Mouse (Mus musculus) cerebellum, adult 11-12 months (tissue): Measurements from ENCODE around the gene Lrrc32.

Experiments used
- DNase-seq: peaks from one replicate; pipeline ENCODE4 v3.0.0; 2022

The Lrrc32 gene

DNA sequence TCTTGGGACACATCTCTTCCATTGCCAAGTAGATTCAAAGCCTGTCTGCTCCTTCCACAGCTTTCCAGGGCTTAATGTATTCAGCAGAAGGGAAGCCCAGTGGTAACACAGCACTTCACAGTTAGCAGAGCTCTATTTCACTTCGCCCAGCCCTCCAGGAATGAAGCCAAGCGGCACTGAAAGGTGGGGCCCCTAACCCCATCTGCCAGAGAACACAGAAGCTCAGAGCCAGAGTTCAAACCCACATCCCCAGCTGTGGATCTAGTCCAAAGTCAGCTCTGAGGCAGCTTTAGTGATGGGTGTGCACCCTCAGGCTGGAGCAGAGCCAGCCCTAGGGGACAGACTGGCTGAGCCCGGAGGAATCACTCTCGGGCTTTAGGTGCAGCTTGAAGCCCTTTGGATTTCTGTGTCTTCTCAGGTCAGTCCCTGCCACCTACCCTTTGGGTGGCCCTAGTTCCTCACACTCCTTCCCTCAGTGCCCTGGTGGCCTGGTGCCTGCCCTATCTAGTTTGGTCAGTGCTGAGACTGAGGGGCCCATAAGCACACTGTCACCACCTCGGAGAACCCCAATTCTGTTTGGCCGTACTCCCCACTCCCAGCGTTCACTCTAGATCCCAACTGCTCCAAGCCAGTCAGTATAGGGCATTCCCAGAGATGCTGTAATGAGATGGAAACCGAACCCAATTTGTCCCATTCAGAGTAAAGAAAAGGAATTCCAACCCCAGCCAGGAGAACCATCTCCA is 34.2 kb downstream of the Lrrc32 start:
- no peak for DNase-seq

DNA sequence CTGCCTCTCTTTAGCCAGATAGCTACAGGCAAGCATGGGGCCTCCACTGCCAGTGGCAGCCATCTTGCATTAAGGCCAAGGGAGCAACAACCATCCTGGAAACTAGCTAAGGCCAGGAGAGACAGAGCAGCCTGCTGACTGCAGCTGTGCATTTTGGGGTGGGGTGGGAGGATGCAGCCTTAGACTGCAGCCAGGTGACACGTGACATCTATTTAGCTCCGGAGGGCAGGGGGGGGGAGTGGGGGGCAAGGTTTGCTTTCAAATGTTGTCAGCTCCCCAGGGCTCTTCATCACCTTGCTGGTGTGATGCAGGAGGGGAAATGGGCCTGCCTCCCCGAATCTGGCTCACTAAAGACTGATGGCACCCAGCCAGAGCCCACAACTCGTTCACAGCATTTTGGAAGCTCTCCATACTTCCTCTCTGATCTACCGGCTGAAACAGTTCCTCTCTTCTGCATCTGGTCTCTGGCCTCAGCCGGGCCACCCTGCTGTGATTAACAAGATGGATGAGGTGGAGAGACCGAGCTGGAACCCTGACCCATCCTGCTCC is 34.8 kb downstream of the Lrrc32 start:
- DNase-seq, result no peak

DNA sequence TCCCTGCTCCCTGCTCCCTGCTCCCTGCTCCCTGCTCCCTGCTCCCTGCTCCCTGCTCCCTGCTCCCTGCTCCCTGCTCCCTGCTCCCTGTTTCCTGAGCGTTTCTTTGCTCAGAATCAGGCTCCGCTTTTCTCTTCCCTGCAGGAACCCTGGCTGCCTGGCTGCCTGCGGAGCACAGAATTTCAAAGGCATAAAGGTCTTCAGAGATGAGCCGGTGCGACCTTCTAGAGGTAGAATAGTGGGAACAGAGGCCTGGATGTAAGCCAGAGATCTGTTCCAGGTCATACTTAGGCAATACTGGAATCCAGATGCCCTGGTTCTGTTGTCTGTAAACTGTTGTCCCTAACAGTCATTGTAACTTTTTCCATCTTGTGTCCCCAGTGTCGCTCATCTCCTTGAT is 35.3 kb downstream of the Lrrc32 start:
- DNase-seq, result no peak

DNA sequence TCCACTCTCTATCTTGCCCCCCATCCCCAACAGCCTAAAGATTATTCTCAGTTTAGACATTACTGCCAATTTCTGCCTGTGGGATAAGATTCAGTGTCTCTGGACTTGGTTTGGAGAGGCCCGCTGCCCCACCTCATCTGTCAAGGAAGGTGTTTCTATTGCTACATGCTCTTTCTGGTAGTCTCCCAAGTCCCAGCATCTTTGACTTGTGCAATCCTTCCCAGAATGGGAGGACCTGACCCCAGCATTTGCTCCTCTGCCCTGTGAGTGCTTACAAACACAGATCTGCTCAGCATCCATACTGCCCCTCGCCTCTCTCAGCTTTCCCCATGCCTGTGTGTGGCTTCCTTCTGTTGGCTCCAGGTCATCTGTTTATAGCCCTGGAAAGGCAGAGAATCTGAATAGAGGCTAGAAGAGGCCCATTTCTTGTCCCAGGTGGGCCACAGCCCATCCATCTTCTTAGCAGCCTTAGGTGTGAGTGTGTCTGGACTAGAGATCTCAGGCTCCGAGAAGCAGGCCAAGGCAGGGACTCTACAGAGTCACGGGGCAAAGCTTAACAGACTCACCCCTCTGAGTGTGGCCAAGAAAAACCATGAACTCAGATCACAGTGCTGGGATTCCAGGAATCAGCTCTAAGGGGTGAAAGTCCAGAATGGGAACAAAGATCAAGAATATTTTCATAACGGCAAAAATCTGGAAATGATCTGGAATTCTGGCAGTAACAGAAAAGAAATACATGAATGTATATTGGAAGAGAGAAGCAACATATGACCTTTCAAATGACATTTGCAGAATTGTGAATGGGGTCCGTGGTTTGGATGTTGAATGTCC is 36.0 kb downstream of the Lrrc32 start:
- no peak for DNase-seq

DNA sequence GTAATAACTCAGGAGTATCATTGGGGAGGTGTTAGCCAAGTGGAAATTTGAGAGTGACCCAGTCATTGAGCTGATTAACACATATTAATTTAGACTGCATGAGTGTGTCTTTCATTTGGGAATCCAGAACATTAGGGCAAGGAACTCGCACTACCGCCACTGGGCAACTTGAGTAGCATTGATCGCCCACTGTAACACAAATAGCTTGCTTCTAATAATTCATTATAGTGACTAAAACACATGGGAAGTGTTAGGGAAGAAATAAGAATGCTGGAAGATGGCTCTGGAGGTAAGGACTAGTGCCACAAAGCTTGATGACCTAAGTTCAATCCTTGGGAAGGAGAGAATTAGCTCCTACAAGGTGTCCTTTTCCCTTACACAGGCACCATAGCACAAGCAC is 38.0 kb downstream of the Lrrc32 start:
- DNase-seq, result no peak

DNA sequence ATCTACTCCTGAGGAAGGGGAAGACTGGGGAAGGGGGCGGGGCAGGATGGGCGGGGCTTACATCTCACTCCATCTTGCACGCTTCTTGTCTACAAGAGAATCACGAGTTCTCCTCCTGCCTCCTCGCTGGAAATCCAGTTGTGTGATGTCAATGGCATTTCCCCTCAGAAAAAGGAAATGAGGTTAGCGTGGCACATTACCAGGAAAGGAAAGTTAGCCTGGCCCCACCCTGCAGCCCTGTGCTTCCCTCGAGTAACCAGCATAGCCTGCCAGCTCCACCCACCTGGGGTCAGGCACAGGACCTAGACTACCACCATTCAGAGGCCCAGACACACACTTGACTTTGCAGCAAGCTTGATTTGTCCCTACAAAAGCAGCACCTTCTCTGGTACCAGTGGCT is 42.5 kb downstream of the Lrrc32 start:
- DNase-seq, result no peak

DNA sequence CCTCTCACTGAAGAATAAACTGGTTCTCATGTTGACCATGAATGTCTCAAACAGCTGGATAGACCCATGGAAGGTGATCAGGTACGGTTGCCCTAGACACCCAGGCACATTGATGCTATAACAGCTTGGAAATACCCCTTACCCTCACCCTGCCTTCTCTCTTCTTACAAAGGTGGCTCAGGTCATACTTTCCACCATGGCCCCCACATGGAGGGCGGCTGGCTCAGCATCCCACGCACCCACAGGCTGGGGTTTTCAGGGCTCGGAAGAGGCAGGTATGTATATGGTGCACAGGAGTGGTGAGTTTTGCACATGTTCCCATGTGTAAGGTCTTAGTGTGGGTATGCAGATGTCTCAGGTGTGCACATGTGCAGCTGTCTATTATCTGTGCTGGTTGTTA is 43.9 kb downstream of the Lrrc32 start:
- DNase-seq, result no peak

DNA sequence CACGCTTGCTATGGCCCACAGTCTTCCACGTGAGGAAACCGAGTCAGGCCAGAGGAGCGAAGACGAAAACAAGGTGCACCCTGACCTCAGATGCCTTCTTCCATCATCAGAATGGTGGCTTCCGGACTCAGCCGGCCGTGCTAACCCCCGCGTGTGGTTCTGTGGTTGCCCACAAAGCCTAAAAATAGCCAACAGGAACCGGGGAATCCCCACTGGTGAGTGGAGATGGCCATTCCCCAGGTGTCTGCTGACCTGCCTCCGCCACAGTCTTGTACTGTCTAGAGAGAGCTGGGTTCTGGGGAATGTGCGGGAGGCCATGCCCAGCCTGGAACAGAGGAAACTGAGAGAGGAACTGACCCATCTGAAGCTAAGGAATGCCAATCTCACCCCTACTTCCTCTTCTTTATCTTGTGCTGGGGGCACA is 45.4 kb downstream of the Lrrc32 start:
- DNase-seq, result no peak

GRCm38 (mm10) chr7:98535191-98535590 is 46.1 kb downstream of the Lrrc32 start:
- DNase-seq, result no peak

DNA sequence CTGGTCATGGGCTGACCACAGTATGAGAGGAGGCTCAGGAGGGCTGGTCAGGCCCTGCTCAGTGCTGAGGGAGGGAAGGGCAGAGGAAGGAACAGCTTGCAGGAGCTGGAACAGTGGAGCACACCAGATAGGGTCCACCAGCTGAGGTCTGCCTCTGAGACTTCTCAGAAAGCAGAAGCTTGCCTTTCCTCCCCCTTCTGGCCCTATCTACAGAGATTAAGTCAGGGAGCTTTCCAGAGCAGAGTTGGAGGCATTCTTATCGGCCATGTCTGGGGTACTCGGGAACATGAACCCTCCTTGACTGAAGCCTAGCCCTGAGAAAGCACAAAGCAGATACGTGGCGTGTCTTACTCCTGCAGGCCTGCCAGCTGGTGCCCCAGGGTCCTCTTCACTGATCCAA is 46.8 kb downstream of the Lrrc32 start:
- DNase-seq, result no peak

DNA sequence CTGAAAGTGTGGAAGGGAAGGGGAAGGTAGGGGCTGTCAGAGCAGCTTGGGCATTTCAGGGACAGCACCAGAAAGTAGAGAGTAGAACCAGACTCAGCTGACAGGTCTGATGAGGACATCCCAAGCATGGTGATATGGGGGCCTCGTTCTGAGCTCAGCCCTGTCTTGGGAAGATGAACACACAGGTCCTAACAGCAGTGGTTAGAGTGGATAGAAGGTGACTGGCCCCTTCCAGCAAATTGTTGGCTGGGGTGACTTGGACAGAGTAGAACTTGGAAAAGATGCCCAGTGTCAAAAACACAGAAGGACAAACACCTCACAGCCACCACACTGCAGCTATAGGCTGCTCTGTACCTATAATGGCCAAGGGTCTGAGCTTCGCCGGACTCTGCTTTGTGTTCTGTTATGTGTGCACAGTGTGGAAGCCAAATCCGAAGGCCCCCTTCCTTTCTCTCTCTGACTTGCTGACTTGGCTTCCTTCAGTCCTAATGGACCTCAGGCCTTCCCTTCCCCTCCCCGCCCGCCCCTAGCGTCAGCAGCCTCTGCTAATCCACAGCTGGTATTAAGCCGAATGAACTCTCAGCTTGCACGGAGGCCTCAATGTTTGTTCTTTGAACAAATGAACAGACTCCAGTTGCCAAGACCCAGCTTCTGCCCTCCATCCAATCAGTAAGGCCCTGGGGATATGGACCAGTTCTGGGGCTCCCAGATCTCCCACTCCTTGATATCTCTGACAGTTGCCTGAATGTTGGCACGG is 48.3 kb downstream of the Lrrc32 start:
- no peak for DNase-seq

- no peak for DNase-seq
These were observed 49.0 kb downstream of the Lrrc32 start for GRCm38 (mm10) chr7:98537967-98538573.

DNA sequence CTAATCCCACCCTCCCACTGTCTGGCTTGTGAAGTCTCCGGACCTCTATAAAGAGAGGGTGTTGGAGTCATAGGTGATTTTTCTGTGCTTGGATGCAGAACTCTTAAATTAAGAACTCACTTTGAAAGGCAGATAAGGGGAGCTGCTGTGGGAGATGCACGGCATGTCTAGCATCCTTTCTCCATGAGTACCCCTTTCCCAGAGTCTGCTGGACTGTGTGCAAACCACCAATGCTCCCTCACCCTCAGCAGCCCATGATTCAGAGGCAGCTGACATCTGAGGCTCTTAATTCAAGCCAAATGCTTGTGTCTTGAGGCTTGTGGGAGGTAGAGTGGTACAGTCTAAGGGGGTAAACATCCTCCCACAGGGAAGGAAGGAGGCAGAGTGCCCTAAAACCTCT is 51.8 kb downstream of the Lrrc32 start:
- no peak for DNase-seq

DNA sequence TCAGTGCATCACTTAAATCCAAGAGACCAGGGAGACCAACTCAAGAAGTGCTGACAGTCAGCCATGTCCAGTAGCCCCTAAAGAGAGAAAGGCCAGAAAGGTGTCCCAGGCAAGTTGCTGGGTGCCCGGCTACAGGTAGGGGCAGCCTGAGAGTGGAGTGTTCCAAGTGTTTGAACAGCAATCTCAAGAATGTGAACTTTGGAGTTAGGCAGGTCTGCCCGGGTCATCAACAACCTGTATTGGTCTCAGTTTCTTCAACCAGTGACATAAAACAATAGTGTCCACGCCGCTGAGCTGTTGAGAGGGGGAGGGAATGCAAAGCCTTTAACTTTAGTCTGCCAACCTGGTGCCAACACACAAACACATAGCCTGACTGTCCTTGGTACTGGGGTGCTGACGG is 52.5 kb downstream of the Lrrc32 start:
- DNase-seq, result no peak

DNA sequence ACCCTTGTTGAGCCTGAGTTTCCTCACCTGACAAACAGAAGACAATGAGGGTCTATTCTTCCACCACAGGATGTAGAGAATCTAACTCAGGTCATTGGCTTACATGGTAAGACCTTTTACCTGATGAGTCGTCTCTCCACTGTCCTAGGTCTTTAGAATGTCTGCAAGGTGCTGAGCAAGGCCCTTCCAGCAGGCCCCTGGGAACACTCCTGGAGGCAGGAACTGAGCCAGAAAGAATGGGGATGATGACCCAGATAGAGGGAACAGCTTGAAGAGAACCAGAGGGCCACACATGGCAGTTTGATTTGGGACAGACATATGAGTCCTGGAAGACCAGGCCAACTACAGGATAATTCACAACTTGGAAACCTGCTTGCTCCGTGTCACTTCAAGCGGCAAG is 53.2 kb downstream of the Lrrc32 start:
- no peak for DNase-seq

- DNase-seq, result no peak
These were observed 53.7 kb downstream of the Lrrc32 start for GRCm38 (mm10) chr7:98542731-98543142.

DNA sequence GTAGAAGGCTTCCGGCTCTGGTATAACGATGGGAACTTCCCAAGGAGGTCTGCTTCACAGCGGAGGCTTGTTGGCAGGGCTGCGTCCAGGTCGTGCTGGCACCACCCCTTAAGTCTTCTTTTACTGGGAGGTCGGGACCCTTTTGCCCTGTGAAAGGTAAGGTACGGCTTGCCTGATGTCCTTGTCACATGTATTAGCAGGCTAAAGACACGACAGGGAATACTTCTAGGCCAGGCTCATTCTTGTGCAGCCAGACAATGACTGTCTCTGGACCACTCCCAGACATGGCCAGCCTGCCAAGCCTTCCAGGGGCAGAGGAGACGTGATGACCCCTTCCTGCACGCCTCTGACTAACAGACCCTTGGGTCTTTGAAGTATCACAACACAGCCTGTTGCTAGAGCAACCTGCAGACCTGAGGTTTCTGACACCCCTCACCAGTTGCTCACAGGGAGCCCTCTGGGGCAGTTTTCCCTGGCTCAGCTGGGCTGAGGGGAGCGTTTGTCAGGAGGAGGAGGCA is 54.8 kb downstream of the Lrrc32 start:
- DNase-seq, result no peak

GRCm38 (mm10) chr7:98544556-98544955 is 55.5 kb downstream of the Lrrc32 start:
- DNase-seq, result no peak

- DNase-seq, result no peak
These were observed 59.8 kb downstream of the Lrrc32 start for GRCm38 (mm10) chr7:98548839-98549238.

DNA sequence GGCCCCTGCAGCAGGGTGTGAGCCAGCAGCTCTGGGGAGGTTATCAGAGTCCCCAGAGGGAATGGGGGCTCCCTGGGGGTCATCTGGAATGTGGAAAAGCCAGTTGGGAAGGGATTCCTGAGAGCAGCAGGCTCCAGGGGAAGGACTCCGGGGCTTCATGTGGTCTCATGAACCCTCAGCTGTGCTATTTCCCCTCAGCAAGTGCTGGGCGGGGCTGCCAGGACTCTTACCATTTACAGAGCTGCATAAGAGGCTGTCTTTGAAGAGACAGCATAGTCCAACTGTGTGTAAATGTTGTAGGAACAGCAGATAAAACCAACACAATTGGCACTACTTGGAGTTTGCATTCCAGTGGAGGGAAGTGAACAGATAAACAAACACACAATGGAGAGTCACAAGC is 61.5 kb downstream of the Lrrc32 start:
- no peak for DNase-seq

DNA sequence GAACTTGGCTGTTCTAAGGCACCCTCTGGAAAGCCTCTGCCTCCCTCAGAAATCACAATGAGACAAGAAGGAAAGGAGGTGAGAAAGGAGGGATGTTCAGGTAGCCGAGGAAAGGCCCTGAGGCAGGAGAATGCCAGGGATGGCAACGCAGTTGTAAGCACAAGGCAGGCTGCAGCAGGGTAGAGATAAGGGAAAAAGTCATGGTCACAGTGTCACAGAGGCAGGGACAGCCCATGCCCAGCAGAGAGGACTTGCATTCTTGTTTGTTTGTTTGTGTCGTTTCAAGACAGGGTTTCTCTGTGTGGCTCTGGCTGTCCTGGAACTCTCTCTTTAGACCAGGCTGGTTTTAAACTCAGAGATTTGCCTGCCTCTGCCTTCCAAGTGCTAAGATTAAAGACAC is 62.0 kb downstream of the Lrrc32 start:
- no peak for DNase-seq
